Mouse (Mus musculus) embryonic facial prominence, embryonic 15.5 days (tissue): ENCODE results near the gene Sumf2. TPM values are rescaled to one million over a fixed set of nuclear protein-coding genes. Genes with fewer than 3 reads are reported as not detected.
A peak's percentile ranks its signal among the peaks of the same experiment; 100 is the strongest.

Experiments
- ATAC-seq: fragments of 200-750 bp; cut with Nextera tagmentation; 2 replicates; pipeline ENCODE4 v1.8.0; 2017; ENCODE audit warnings: low read depth, moderate TSS enrichment; ENCODE audit not compliant: insufficient number of reproducible peaks, low FRiP score, low TSS enrichment
- H3K27ac ChIP-seq: fragments of 300-500 bp; sonication (generic); replicated peaks from 2 replicates; pipeline ENCODE4 v1.5.1; 2015; ENCODE audit warnings: mild to moderate bottlenecking, inconsistent platforms
- H3K27me3 ChIP-seq: fragments of 300-500 bp; sonication (generic); 2 replicates; pipeline ENCODE4 v1.6.1; 2015; ENCODE audit warnings: inconsistent platforms
- H3K36me3 ChIP-seq: fragments of 300-500 bp; sonication (generic); 2 replicates; pipeline ENCODE4 v1.6.1; 2015; ENCODE audit warnings: mild to moderate bottlenecking, inconsistent platforms
- H3K4me1 ChIP-seq: fragments of 300-500 bp; sonication (generic); 2 replicates; pipeline ENCODE4 v1.6.1; 2015; ENCODE audit warnings: inconsistent platforms
- H3K4me2 ChIP-seq: fragments of 300-500 bp; sonication (generic); replicated peaks from 2 replicates; pipeline ENCODE4 v1.6.1; 2015; ENCODE audit warnings: mild to moderate bottlenecking, inconsistent platforms
- H3K4me3 ChIP-seq: fragments of 300-500 bp; sonication (generic); replicated peaks from 2 replicates; pipeline ENCODE4 v1.5.1; 2015; ENCODE audit warnings: mild to moderate bottlenecking, inconsistent platforms
- H3K9ac ChIP-seq: fragments of 300-500 bp; sonication (generic); 2 replicates; pipeline ENCODE4 v1.6.1; 2015; ENCODE audit warnings: inconsistent platforms
- H3K9me3 ChIP-seq: fragments of 300-500 bp; sonication (generic); replicated peaks from 2 replicates; pipeline ENCODE4 v1.6.1; 2016; ENCODE audit warnings: inconsistent platforms
- WGBS: fragments of 180-500 bp; shearing (Covaris S2); methylation state at CpG from one replicate; pipeline ENCODE4 v1.1.7; 2015; 5-methylcytosine and 5-hydroxymethylcytosine counted together
- polyA plus RNA-seq: library from polyadenylated mRNA; unstranded; fragments of >200 nt; fragmentation: Nextera tagmentation; extraction: Ambion mirVana; gene quantifications from 2 replicates; pipeline ENCODE4 v1.2.1, GENCODE M21; 2015

The Sumf2 gene
- polyA plus RNA-seq, result 58.5 and 63.3 TPM in 2 replicates

- 10% methylated on average over 22 of the region's 22 CpGs for WGBS
- Histone ChIP-seq H3K27ac (peak within 1 kb of the TSS; percentile 77), H3K36me3 (peaks cover 28% of the 10 kb centered on the region), H3K4me3 (peak within 1 kb of the TSS; percentile 78), H3K9me3 (no peaks in the 10 kb centered on the region), H3K4me2 (peak within 1 kb of the TSS; percentile 63), H3K9ac (peak within 1 kb of the TSS; percentile 63), H3K4me1 (peaks cover 8% of the 10 kb centered on the region), H3K27me3 (no peaks in the 10 kb centered on the region)
- peak; percentile 98 for ATAC-seq
These were observed at the start of gene Sumf2 for GRCm38 (mm10) chr5:129846752-129847557. Sumf2 (plus strand) TSS chr5:129846986.

GRCm38 (mm10) chr5:129844848-129845247, 1.9 kb upstream of the Sumf2 start:
- no peak overlapping the region for H3K27ac ChIP-seq
- no peaks in the 10 kb centered on the region for H3K9me3 ChIP-seq
- H3K4me1 ChIP-seq, result peaks cover 8% of the 10 kb centered on the region
- no peak overlapping the region for H3K4me2 ChIP-seq
- H3K4me3 ChIP-seq, result no peak overlapping the region
- no peak overlapping the region for H3K9ac ChIP-seq
- WGBS, result 91% methylated on average over 5 of the region's 5 CpGs
- H3K27me3 ChIP-seq, result no peaks in the 10 kb centered on the region
- ATAC-seq, result no peak
- H3K36me3 ChIP-seq, result peaks cover 28% of the 10 kb centered on the region

- Histone ChIP-seq H3K9me3 (no peaks in the 10 kb centered on the region), H3K27ac (no peak overlapping the region), H3K27me3 (no peaks in the 10 kb centered on the region), H3K9ac (peak overlapping the region; percentile 63), H3K4me1 (peaks cover 8% of the 10 kb centered on the region), H3K36me3 (peaks cover 29% of the 10 kb centered on the region), H3K4me3 (peak overlapping the region; percentile 78), H3K4me2 (peak overlapping the region; percentile 63)
- ATAC-seq, result no peak
- WGBS, result 46% methylated on average over 8 of the region's 8 CpGs
These were observed 703 bp downstream of the Sumf2 start for GRCm38 (mm10) chr5:129847558-129847820.

GRCm38 (mm10) chr5:129855163-129855562, 8.4 kb downstream of the Sumf2 start:
- H3K4me3 ChIP-seq, result no peak overlapping the region
- H3K9ac ChIP-seq, result no peak overlapping the region
- no peaks in the 10 kb centered on the region for H3K4me1 ChIP-seq
- ATAC-seq, result no peak
- H3K27ac ChIP-seq, result no peak overlapping the region
- 41% methylated on average over 5 of the region's 5 CpGs for WGBS
- H3K27me3 ChIP-seq, result no peaks in the 10 kb centered on the region
- peaks cover 58% of the 10 kb centered on the region for H3K36me3 ChIP-seq
- H3K9me3 ChIP-seq, result no peaks in the 10 kb centered on the region
- H3K4me2 ChIP-seq, result no peak overlapping the region

GRCm38 (mm10) chr5:129856414-129856813, 9.6 kb downstream of the Sumf2 start:
- Histone ChIP-seq H3K9ac (no peak overlapping the region), H3K4me2 (no peak overlapping the region), H3K9me3 (no peaks in the 10 kb centered on the region), H3K27ac (no peak overlapping the region), H3K27me3 (no peaks in the 10 kb centered on the region), H3K4me3 (no peak overlapping the region), H3K4me1 (no peaks in the 10 kb centered on the region), H3K36me3 (peaks cover 70% of the 10 kb centered on the region)
- WGBS, result 84% methylated on average over 5 of the region's 5 CpGs
- ATAC-seq, result no peak

- Histone ChIP-seq H3K27me3 (no peaks in the 10 kb centered on the region), H3K27ac (no peak overlapping the region), H3K36me3 (peaks cover 49% of the 10 kb centered on the region), H3K9ac (no peak overlapping the region), H3K9me3 (no peaks in the 10 kb centered on the region), H3K4me1 (peaks cover 5% of the 10 kb centered on the region; the same call in 1 of the 2 replicates), H3K4me3 (no peak overlapping the region), H3K4me2 (no peak overlapping the region)
- ATAC-seq, result no peak
- 93% methylated on average over 6 of the region's 6 CpGs for WGBS
These were observed 15.5 kb downstream of the Sumf2 start for GRCm38 (mm10) chr5:129862325-129862724.

- Histone ChIP-seq H3K4me1 (peaks cover 5% of the 10 kb centered on the region; the same call in 1 of the 2 replicates), H3K4me2 (peak overlapping the region; percentile 21; the same call in 1 of the 2 replicates), H3K27ac (no peak overlapping the region), H3K9me3 (no peaks in the 10 kb centered on the region), H3K27me3 (no peaks in the 10 kb centered on the region), H3K9ac (no peak overlapping the region), H3K36me3 (peaks cover 33% of the 10 kb centered on the region), H3K4me3 (no peak overlapping the region)
- no peak for ATAC-seq
- WGBS, result 9% methylated on average over 18 of the region's 18 CpGs
These were observed 17.7 kb downstream of the Sumf2 start for GRCm38 (mm10) chr5:129864467-129864866.

GRCm38 (mm10) chr5:129865841-129866240, 19.1 kb downstream of the Sumf2 start:
- no peak overlapping the region for H3K4me3 ChIP-seq
- H3K4me1 ChIP-seq, result peaks cover 5% of the 10 kb centered on the region; the same call in 1 of the 2 replicates
- H3K4me2 ChIP-seq, result no peak overlapping the region
- H3K36me3 ChIP-seq, result peaks cover 20% of the 10 kb centered on the region
- whole genome bisulfite sequencing, result 76% methylated on average over 12 of the region's 12 CpGs
- H3K27ac ChIP-seq, result no peak overlapping the region
- no peak for ATAC-seq
- H3K9ac ChIP-seq, result no peak overlapping the region
- no peaks in the 10 kb centered on the region for H3K27me3 ChIP-seq
- no peaks in the 10 kb centered on the region for H3K9me3 ChIP-seq

GRCm38 (mm10) chr5:129869238-129869995, 22.6 kb downstream of the Sumf2 start:
- no peak overlapping the region for H3K4me3 ChIP-seq
- H3K36me3 ChIP-seq, result no peaks in the 10 kb centered on the region
- 88% methylated on average over 19 of the region's 19 CpGs for WGBS

GRCm38 (mm10) chr5:129871238-129871637, 24.5 kb downstream of the Sumf2 start:
- 79% methylated on average over 2 of the region's 2 CpGs for WGBS
- H3K4me2 ChIP-seq, result no peak overlapping the region

More at GRCm38 (mm10) chr5:129869238-129869995, 22.6 kb downstream of the Sumf2 start:
- no peak overlapping the region for H3K27ac ChIP-seq
- H3K27me3 ChIP-seq, result no peaks in the 10 kb centered on the region
- H3K4me2 ChIP-seq, result no peak overlapping the region
- no peaks in the 10 kb centered on the region for H3K9me3 ChIP-seq
- ATAC-seq, result no peak
- peaks cover 2% of the 10 kb centered on the region; the same call in 1 of the 2 replicates for H3K4me1 ChIP-seq
- H3K9ac ChIP-seq, result no peak overlapping the region

GRCm38 (mm10) chr5:129873942-129874341, 27.2 kb downstream of the Sumf2 start:
- Histone ChIP-seq H3K4me1 (no peaks in the 10 kb centered on the region), H3K4me2 (no peak overlapping the region), H3K36me3 (no peaks in the 10 kb centered on the region), H3K27me3 (no peaks in the 10 kb centered on the region), H3K9me3 (no peaks in the 10 kb centered on the region), H3K4me3 (no peak overlapping the region), H3K27ac (no peak overlapping the region), H3K9ac (no peak overlapping the region)
- ATAC-seq, result no peak
- WGBS, result 83% methylated on average over 12 of the region's 12 CpGs

More at GRCm38 (mm10) chr5:129871238-129871637, 24.5 kb downstream of the Sumf2 start:
- Histone ChIP-seq H3K27me3 (no peaks in the 10 kb centered on the region), H3K4me3 (no peak overlapping the region), H3K9ac (no peak overlapping the region), H3K4me1 (no peaks in the 10 kb centered on the region), H3K36me3 (no peaks in the 10 kb centered on the region), H3K9me3 (no peaks in the 10 kb centered on the region), H3K27ac (no peak overlapping the region)
- ATAC-seq, result no peak
